Mouse (Mus musculus) cerebellum, postnatal 36 days (tissue): ENCODE results near the gene Rasgrp1.

ENCODE experiments used
- DNase-seq, 2 experiments: peaks; one replicate each; pipeline ENCODE4 v3.0.0; 2021 to 2022; ENCODE audit warnings: mixed read lengths in 2 of 2

Rasgrp1 gene

GRCm38 (mm10) chr2:117328521-117329285, 14.1 kb downstream of the Rasgrp1 start:
- no peak for DNase-seq

- DNase-seq: no peak
These were observed 20.4 kb downstream of the Rasgrp1 start for GRCm38 (mm10) chr2:117322399-117322798.

GRCm38 (mm10) chr2:117321231-117321630, 21.6 kb downstream of the Rasgrp1 start:
- peak; percentile 26 to 35 for DNase-seq

GRCm38 (mm10) chr2:117318991-117319390, 23.8 kb downstream of the Rasgrp1 start:
- no peak for DNase-seq

GRCm38 (mm10) chr2:117313586-117314235, 29.1 kb downstream of the Rasgrp1 start:
- no peak for DNase-seq

GRCm38 (mm10) chr2:117312441-117312895, 30.3 kb downstream of the Rasgrp1 start:
- DNase-seq: no peak

GRCm38 (mm10) chr2:117312030-117312429, 30.8 kb downstream of the Rasgrp1 start:
- no peak for DNase-seq

GRCm38 (mm10) chr2:117311349-117311748, 31.5 kb downstream of the Rasgrp1 start:
- DNase-seq: no peak

GRCm38 (mm10) chr2:117309046-117309445, 33.8 kb downstream of the Rasgrp1 start:
- no peak for DNase-seq

- DNase-seq: no peak
These were observed 34.8 kb downstream of the Rasgrp1 start for GRCm38 (mm10) chr2:117307959-117308358.

GRCm38 (mm10) chr2:117304941-117305340, 37.9 kb downstream of the Rasgrp1 start:
- no peak for DNase-seq

- no peak for DNase-seq
These were observed 39.1 kb downstream of the Rasgrp1 start for GRCm38 (mm10) chr2:117303391-117304350.

GRCm38 (mm10) chr2:117299596-117300448, 43.0 kb downstream of the Rasgrp1 start:
- no peak for DNase-seq

GRCm38 (mm10) chr2:117288291-117288690, 54.5 kb downstream of the Rasgrp1 start:
- DNase-seq: peak; percentile 48 to 59

GRCm38 (mm10) chr2:117263786-117264408, 78.9 kb downstream of the Rasgrp1 start:
- peak; percentile 77 to 80 for DNase-seq

GRCm38 (mm10) chr2:117262184-117262583, 80.6 kb downstream of the Rasgrp1 start:
- DNase-seq: no peak

GRCm38 (mm10) chr2:117257617-117258016, 85.2 kb downstream of the Rasgrp1 start:
- DNase-seq: no peak

- no peak for DNase-seq
These were observed 87.4 kb downstream of the Rasgrp1 start for GRCm38 (mm10) chr2:117255415-117255814.

- no peak for DNase-seq
These were observed 92.7 kb downstream of the Rasgrp1 start for GRCm38 (mm10) chr2:117250001-117250510.

GRCm38 (mm10) chr2:117249255-117250000, 93.4 kb downstream of the Rasgrp1 start, which contains the start of gene Fam98b:
Fam98b (plus strand) TSS chr2:117249739.
- DNase-seq: peak; percentile 88 to 95
